ENCODE assay signal across 8 mouse cellular contexts in genomic region chr12:59011275-59011843, GRCm38 (mm10). TPM values are rescaled to one million over a fixed set of nuclear protein-coding genes. Genes with fewer than 3 reads are reported as not detected.
DNase-seq lines count a peak whose midpoint lies in the region; ATAC-seq and TF ChIP-seq lines count a peak whose summit lies in the region.

No protein-coding gene starts in this region.

- peak overlapping the region; percentile 80 for H3K9ac ChIP-seq in kidney, postnatal 0 days (ENCODE audit: low read depth, low read length)
- H3K9ac ChIP-seq in embryonic facial prominence, embryonic 11.5 days (replicated peaks; ENCODE audit: low read length): peak overlapping the region; percentile 80
- H3K9ac ChIP-seq in hindbrain, postnatal 0 days (replicated peaks; ENCODE audit: low read length): peak overlapping the region; percentile 85
- peak overlapping the region; percentile 68 for H3K9ac ChIP-seq in midbrain, embryonic 15.5 days

- ATAC-seq in kidney, postnatal 0 days (replicated peaks; ENCODE audit: low FRiP score, low read depth): peak; percentile 45
- ATAC-seq in embryonic facial prominence, embryonic 11.5 days (replicated peaks; ENCODE audit: insufficient number of reproducible peaks, low FRiP score, low TSS enrichment, low read depth): no peak
- no peak for ATAC-seq in hindbrain, postnatal 0 days
- no peak; the same call in 1 of the 2 replicates for ATAC-seq in midbrain, embryonic 15.5 days (replicated peaks)

- H3K27me3 ChIP-seq in kidney, postnatal 0 days (ENCODE audit: insufficient read depth, low read length): no peaks in the 10 kb centered on the region
- H3K27me3 ChIP-seq in embryonic facial prominence, embryonic 11.5 days (ENCODE audit: control insufficient read depth, insufficient read depth, low read length): no peaks in the 10 kb centered on the region
- no peaks in the 10 kb centered on the region for H3K27me3 ChIP-seq in hindbrain, postnatal 0 days (ENCODE audit: insufficient read depth, low read length)
- H3K27me3 ChIP-seq in midbrain, embryonic 15.5 days (replicated peaks): no peaks in the 10 kb centered on the region

- H3K4me1 ChIP-seq in kidney, postnatal 0 days (replicated peaks; ENCODE audit: insufficient read depth, low read length): peaks cover 12% of the 10 kb centered on the region
- no peaks in the 10 kb centered on the region for H3K4me1 ChIP-seq in embryonic facial prominence, embryonic 11.5 days (ENCODE audit: control insufficient read depth, insufficient read depth, low read length)
- H3K4me1 ChIP-seq in hindbrain, postnatal 0 days (ENCODE audit: insufficient read depth, low read length): no peaks in the 10 kb centered on the region; the same call in 1 of the 2 replicates
- H3K4me1 ChIP-seq in midbrain, embryonic 15.5 days: peaks cover 29% of the 10 kb centered on the region

- H3K36me3 ChIP-seq in kidney, postnatal 0 days (ENCODE audit: insufficient read depth, low read length): peaks cover 7% of the 10 kb centered on the region; the same call in 1 of the 2 replicates
- peaks cover 3% of the 10 kb centered on the region for H3K36me3 ChIP-seq in embryonic facial prominence, embryonic 11.5 days (replicated peaks; ENCODE audit: control insufficient read depth, insufficient read depth, low read depth, low read length)
- peaks cover 5% of the 10 kb centered on the region for H3K36me3 ChIP-seq in hindbrain, postnatal 0 days (ENCODE audit: insufficient read depth, low read length)
- H3K36me3 ChIP-seq in midbrain, embryonic 15.5 days (replicated peaks): no peaks in the 10 kb centered on the region; the same call in 1 of the 2 replicates

- H3K27ac ChIP-seq in kidney, postnatal 0 days: peak overlapping the region; percentile 94
- H3K27ac ChIP-seq in embryonic facial prominence, embryonic 11.5 days (replicated peaks; ENCODE audit: low read depth, low read length): peak overlapping the region; percentile 68; the same call in 1 of the 2 replicates
- H3K27ac ChIP-seq in hindbrain, postnatal 0 days: peak overlapping the region; percentile 89
- H3K27ac ChIP-seq in midbrain, embryonic 15.5 days: peak overlapping the region; percentile 87

- H3K9me3 ChIP-seq in kidney, postnatal 0 days (replicated peaks; ENCODE audit: low read length): no peaks in the 10 kb centered on the region
- H3K9me3 ChIP-seq in embryonic facial prominence, embryonic 11.5 days (replicated peaks; ENCODE audit: control insufficient read depth, low read length): no peaks in the 10 kb centered on the region
- H3K9me3 ChIP-seq in hindbrain, postnatal 0 days (ENCODE audit: low read length): no peaks in the 10 kb centered on the region
- H3K9me3 ChIP-seq in midbrain, embryonic 15.5 days: no peaks in the 10 kb centered on the region

- TF ChIP-seq CTCF in kidney, postnatal 0 days (IDR thresholded peaks at IDR 0.05; ENCODE audit: low read depth): 0 out of 2 replicates have a peak, but pooled peaks have one; percentile 1
- TF ChIP-seq CTCF in hindbrain, postnatal 0 days (IDR thresholded peaks at IDR 0.05; ENCODE audit: low read depth): no peak

- DNase-seq in kidney, postnatal 0 days (ENCODE audit: low spot score): peak; percentile 5
- DNase-seq in kidney, postnatal 14 days: no peak
- DNase-seq in embryonic facial prominence, embryonic 11.5 days (ENCODE audit: low spot score): no peak
- DNase-seq in hindbrain, postnatal 0 days (ENCODE audit: low spot score): no peak
- no peak for DNase-seq in frontal cortex, postnatal 36 days (ENCODE audit: low spot score in 2 of 2)
- DNase-seq in adipocyte (ENCODE audit: low spot score): no peak
- no peak for DNase-seq in left cerebral cortex, adult 11 months (ENCODE audit: low spot score)

- peak overlapping the region; percentile 70 for H3K4me3 ChIP-seq in kidney, postnatal 0 days (replicated peaks; ENCODE audit: low read depth, low read length)
- H3K4me3 ChIP-seq in embryonic facial prominence, embryonic 11.5 days (ENCODE audit: low read depth, low read length): peak overlapping the region; percentile 77
- peak overlapping the region; percentile 85 for H3K4me3 ChIP-seq in hindbrain, postnatal 0 days (ENCODE audit: low read length)
- peak overlapping the region; percentile 57 for H3K4me3 ChIP-seq in midbrain, embryonic 15.5 days

- peak overlapping the region; percentile 86 for H3K4me2 ChIP-seq in kidney, postnatal 0 days (ENCODE audit: low read length)
- peak overlapping the region; percentile 74 for H3K4me2 ChIP-seq in embryonic facial prominence, embryonic 11.5 days (ENCODE audit: low read depth, low read length)
- peak overlapping the region; percentile 87 for H3K4me2 ChIP-seq in hindbrain, postnatal 0 days (ENCODE audit: low read depth, low read length)
- H3K4me2 ChIP-seq in midbrain, embryonic 15.5 days: peak overlapping the region; percentile 68

- WGBS in kidney, postnatal 0 days: under 1% methylated on average over 25 of the region's 25 CpGs
- 1% methylated on average over 25 of the region's 25 CpGs for WGBS in embryonic facial prominence, embryonic 11.5 days
- WGBS in hindbrain, postnatal 0 days: under 1% methylated on average over 24 of the region's 25 CpGs
- WGBS in midbrain, embryonic 15.5 days: 1% methylated on average over 25 of the region's 25 CpGs

RNA-seq across cellular contexts. Expression of gene Sec23a, which starts 0.5 kb away (rescaled TPM):
- 49.5 and 56.9 TPM in 2 replicates for polyA plus RNA-seq in kidney, postnatal 0 days (2015; fragmentation: Nextera tagmentation; extraction: Ambion mirVana)
- 89.9 and 94.7 TPM in 2 replicates for polyA plus RNA-seq in embryonic facial prominence, embryonic 11.5 days (2014; fragmentation: Nextera tagmentation; extraction: Ambion mirVana)
- total RNA-seq in hindbrain, postnatal 0 days (2014; rRNA removed): 120 and 124 TPM in 2 replicates
- polyA plus RNA-seq in hindbrain, postnatal 0 days (2015; fragmentation: Nextera tagmentation; extraction: Ambion mirVana): 81.7 and 86.5 TPM in 2 replicates
- 99.8 and 109 TPM in 2 replicates for polyA plus RNA-seq in midbrain, embryonic 15.5 days (2015; fragmentation: Nextera tagmentation; extraction: Ambion mirVana)

RNA-seq across cellular contexts. Expression of gene Gemin2, which starts 1.8 kb away (rescaled TPM):
- 20.1 and 23.5 TPM in 2 replicates for polyA plus RNA-seq in kidney, postnatal 0 days (2015; fragmentation: Nextera tagmentation; extraction: Ambion mirVana)
- polyA plus RNA-seq in embryonic facial prominence, embryonic 11.5 days (2014; fragmentation: Nextera tagmentation; extraction: Ambion mirVana): 29.4 and 30.3 TPM in 2 replicates
- total RNA-seq in hindbrain, postnatal 0 days (2014; rRNA removed): 3.9 and 6.2 TPM in 2 replicates
- polyA plus RNA-seq in hindbrain, postnatal 0 days (2015; fragmentation: Nextera tagmentation; extraction: Ambion mirVana): 12.0 and 13.1 TPM in 2 replicates
- 15.5 and 15.9 TPM in 2 replicates for polyA plus RNA-seq in midbrain, embryonic 15.5 days (2015; fragmentation: Nextera tagmentation; extraction: Ambion mirVana)

RNA-seq across cellular contexts. Expression of gene Trappc6b, which starts 49.9 kb away (rescaled TPM):
- 105 and 117 TPM in 2 replicates for polyA plus RNA-seq in kidney, postnatal 0 days (2015; fragmentation: Nextera tagmentation; extraction: Ambion mirVana)
- 52.6 and 59.5 TPM in 2 replicates for polyA plus RNA-seq in embryonic facial prominence, embryonic 11.5 days (2014; fragmentation: Nextera tagmentation; extraction: Ambion mirVana)
- 40.9 and 43.1 TPM in 2 replicates for total RNA-seq in hindbrain, postnatal 0 days (2014; rRNA removed)
- 168 and 171 TPM in 2 replicates for polyA plus RNA-seq in hindbrain, postnatal 0 days (2015; fragmentation: Nextera tagmentation; extraction: Ambion mirVana)
- polyA plus RNA-seq in midbrain, embryonic 15.5 days (2015; fragmentation: Nextera tagmentation; extraction: Ambion mirVana): 160 and 172 TPM in 2 replicates

RNA-seq across cellular contexts. Expression of gene Pnn, which starts 55.3 kb away (rescaled TPM):
- 64.6 and 67.3 TPM in 2 replicates for polyA plus RNA-seq in kidney, postnatal 0 days (2015; fragmentation: Nextera tagmentation; extraction: Ambion mirVana)
- polyA plus RNA-seq in embryonic facial prominence, embryonic 11.5 days (2014; fragmentation: Nextera tagmentation; extraction: Ambion mirVana): 99.3 and 116 TPM in 2 replicates
- total RNA-seq in hindbrain, postnatal 0 days (2014; rRNA removed): 11.9 and 13.6 TPM in 2 replicates
- 82.3 and 93.9 TPM in 2 replicates for polyA plus RNA-seq in hindbrain, postnatal 0 days (2015; fragmentation: Nextera tagmentation; extraction: Ambion mirVana)
- polyA plus RNA-seq in midbrain, embryonic 15.5 days (2015; fragmentation: Nextera tagmentation; extraction: Ambion mirVana): 87.4 and 94.8 TPM in 2 replicates
